Mouse (Mus musculus) adrenal gland (tissue): Measurements from ENCODE around the gene Rassf3.

Experiments used
- intact Hi-C: fragments of 180-260 bp; cut with DNase I; formaldehyde crosslinking; loops from one replicate; pipeline ENCODE4 v1.15.1; 2025
- long read RNA-seq, 2 experiments: library from polyadenylated mRNA; unstranded; transcript quantifications; one replicate each; pipeline ENCODE4 v2.0.0; 2020; ENCODE audit warnings: borderline replicate concordance in 1 of 2; ENCODE audit not compliant: insufficient replicate concordance in 1 of 2

Rassf3 gene
- long read RNA-seq, experiment 1, partial matches to known transcripts: 0 of 8 reads
- long read RNA-seq, experiment 1, other reads (novel, unspliced or antisense): 7 of 8 reads
- long read RNA-seq, experiment 2, partial matches to known transcripts: 1 of 7 reads
- long read RNA-seq, experiment 2, other reads (novel, unspliced or antisense): 6 of 7 reads

- intact Hi-C loops: loop anchor here (5.0 kb wide), 3 partner anchors 41 to 64 kb away; no protein-coding TSS in a partner anchor
Measured at GRCm38 (mm10) chr10:121476190-121476967, at the start of gene Rassf3. Gene Rassf3, minus strand, starts transcription at chr10:121476347.

GRCm38 (mm10) chr10:121520923-121521585 is 44.9 kb upstream of the Rassf3 start:
- intact Hi-C loops: no loop called here

- intact Hi-C loops: loop anchor here (5.0 kb wide), 1 partner anchor 42 kb away; the partner anchor contains the start of gene Rassf3
Measured at GRCm38 (mm10) chr10:121519710-121520109, 43.6 kb upstream of the Rassf3 start.

DNA sequence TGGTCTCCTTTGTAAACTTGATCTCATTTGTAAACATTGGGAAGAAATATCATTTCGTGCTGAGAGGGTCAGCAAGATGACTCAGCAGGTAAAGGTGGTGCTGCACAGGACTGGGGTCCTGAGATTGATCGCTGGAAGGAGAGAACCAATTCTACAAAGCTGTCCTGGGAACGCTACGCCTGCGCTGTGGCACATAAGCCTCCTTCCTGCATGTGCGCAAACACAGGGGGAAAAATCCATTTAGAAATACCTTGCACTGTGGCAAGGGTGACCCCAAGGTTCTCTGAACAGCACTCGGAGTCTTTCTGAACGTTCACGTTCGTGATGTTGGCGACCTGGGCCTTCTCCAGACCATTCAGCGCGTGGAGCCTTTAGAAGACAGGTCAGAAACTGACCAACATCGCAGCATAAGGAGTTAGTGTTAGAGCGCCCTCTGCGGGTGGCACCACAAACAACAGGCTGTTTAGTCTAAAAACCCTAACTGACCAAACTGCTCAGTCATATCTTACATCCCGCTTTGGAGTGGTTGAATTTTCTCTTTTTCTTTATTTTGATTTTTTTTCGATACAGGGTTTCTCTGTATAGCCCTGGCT is 40.0 kb upstream of the Rassf3 start:
- intact Hi-C loops: loop anchor here (2.0 to 5.0 kb wide), 2 partner anchors 39 to 107 kb away; partner anchors contain the start of gene Rassf3

DNA sequence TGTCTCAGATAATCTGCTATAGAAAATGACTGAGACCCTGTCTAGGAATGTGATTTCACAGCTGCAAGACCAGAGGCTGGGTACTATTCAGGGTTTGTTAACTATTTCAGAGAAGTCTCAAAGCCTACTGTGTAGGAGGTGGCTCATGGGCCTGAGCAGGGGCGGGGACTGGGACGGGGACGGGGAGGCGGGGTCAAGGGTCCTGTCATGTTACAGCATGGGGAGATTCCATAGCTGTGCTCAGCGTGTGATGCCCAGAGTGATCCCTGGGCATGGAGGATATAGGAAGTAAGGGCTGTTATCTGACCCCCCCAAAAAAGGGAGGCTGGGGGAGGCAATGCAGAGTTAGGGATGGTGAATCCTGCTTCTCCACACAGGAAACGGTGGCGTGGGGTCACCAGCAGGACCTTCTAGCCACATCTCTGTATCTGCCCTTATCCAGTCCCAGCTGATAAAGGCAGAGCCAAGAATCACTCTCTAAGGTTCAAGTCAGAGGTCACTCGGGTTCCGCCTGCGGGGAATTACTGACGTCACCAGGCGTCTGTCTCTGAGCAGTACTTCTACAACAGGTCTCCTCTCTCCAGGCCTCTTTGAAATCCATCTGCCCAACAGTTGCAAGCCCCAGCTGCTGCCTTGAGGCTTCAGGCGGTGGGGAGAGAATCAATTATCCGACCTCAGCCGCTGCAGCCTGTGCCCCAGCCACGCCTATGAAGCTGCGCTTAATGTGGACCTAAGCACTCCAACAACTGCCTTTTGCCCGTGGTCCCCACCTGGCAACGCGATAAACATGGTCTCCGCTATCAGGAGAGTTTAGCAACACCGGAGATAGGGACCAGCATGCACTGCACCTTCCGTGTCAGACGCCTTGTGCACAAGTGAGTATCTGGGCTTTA is 33.9 kb upstream of the Rassf3 start:
- intact Hi-C loops: no loop called here

DNA sequence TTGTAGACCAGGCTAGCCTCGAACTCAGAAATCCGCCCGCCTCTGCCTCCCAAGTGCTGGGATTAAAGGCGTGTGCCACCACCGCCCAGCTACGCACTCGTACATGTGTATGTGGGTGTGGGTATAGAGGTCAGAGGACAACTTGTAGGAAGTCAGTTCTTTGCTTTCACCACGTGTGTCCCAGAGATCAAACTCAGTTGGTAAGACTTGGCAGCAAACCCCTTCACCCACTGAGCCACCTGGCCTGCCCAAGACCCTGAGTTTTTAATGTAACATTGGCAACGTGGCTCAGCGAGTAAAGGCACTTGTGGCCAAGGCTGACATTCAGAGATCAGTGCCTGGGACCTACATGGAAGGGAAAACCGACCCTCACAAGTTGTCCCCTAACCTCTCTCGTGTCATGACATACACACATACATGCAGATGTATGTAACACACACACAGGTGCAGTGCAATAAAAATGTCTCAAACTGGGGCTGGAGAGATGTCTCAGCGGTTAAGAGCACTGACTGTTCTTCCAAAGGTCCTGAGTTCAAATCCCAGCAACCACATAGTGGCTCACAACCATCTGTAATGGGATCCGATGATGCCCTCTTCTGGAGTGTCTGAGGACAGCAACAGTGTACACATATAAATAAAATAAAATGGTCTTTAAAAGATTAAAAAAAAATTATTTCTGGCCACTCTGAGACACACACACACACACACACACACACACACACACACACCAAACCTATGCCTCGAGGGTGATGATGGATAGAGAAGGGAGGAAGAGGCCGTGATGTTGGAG is 31.8 kb upstream of the Rassf3 start:
- intact Hi-C loops: no loop called here

GRCm38 (mm10) chr10:121506731-121507583 is 30.8 kb upstream of the Rassf3 start:
- intact Hi-C loops: no loop called here

- intact Hi-C loops: no loop called here
Measured at GRCm38 (mm10) chr10:121505929-121506328, 29.8 kb upstream of the Rassf3 start.

DNA sequence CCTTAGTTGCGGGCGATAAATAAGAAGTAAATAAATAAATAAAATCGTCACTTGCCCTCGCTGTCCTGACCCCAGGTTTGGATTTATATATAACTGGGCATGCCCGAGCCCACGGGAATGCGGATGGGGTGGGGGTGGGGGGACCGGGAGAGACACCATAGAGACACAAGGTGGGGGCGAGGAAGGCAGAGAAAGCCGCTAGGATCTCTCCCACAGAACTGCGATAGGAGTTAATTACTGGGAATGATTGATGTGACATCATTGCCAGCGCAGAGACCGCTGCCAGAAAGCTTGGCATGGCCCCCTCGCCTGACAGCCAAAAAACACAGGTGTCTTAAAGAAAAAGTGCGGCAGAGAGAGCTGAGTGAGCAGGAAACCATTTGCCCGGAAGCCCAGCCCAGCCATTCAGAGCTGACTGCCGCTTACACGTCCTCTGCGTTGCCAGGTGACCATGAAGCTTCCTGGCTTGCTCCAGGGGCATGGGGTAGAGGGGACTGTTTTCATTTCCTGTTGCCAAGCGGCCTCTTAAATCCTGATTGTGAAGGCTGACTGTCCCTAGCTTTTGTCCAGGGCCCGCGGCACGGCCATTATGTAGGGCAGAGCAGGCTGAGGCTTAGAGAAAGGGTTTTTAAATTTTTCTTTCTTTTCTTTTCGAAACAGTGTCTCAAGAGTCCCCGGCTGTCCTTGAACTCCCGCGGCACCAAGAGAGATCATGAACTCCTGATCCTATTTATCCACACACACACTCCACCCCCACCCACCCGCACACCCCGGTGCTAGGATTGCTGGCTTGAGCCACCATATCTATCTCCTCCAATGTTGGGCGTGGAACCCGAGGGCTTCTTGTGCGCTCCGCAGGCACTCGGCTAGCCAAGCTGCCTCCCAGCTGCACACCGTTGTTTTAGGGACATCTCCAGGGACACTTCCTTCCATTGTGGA is 29.1 kb upstream of the Rassf3 start:
- intact Hi-C loops: no loop called here

- intact Hi-C loops: no loop called here
Measured at GRCm38 (mm10) chr10:121501160-121501559, 25.0 kb upstream of the Rassf3 start.

DNA sequence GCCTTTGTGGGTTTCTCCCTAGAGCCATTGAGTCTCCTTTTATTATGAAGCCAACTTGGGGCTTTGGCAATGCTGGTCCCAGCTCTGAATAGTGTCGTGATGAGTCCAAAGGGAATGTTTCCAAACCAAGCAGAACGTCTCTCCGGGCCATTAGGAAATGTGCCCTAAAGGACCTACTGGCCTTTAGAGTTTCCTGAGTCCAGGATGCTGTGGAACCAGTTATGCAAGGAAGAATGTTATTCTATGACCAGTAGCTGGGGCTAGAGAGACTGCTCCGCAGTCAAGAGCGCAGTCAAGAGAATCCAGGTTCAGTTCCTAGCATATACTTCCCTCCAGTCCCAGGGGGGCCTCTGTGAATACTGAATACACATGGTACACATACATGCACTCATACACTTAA is 23.9 kb upstream of the Rassf3 start:
- intact Hi-C loops: no loop called here

- intact Hi-C loops: no loop called here
Measured at GRCm38 (mm10) chr10:121499063-121499462, 22.9 kb upstream of the Rassf3 start.

DNA sequence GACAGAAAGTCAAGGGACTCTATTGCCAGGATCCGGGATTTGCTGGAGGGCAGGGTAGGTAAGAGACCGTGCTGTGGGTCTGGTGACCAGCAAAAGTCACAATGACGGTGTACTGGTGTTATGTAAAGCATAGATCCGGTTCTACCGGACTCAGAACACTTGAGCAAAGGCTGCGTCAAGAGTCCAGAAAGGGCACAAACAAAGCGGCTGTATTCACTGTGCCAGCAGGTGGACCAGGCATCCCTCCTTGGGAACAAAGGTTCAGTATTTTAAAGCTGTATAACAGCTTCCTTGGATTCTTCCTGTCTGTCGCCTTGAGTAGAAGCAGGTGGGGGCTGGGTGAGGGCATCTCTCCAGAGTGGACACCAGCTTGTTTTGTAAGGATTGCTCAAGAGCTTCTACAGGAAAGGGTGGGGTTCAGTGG is 22.3 kb upstream of the Rassf3 start:
- intact Hi-C loops: no loop called here

- intact Hi-C loops: no loop called here
Measured at GRCm38 (mm10) chr10:121497968-121498367, 21.8 kb upstream of the Rassf3 start.

DNA sequence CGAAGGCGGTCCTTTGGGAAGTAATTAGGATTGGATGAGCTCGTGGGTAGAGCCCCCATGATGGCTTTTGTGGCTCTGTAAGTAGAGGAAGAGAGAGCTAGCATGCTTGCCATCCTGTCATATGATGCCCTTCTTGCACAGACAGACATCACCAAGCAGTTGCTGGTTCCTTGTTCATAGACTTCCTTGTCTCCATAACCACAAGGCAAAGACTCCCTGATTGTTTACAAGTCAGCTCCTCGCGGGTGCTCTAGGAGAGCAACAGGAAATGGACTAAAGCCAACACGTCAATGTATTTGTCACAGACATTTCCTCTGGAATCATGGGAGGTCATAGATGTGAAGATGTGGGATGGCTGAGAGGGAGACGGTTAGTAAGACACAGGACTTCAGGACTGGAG is 20.5 kb upstream of the Rassf3 start:
- intact Hi-C loops: no loop called here

- intact Hi-C loops: no loop called here
Measured at GRCm38 (mm10) chr10:121494163-121494425, 17.9 kb upstream of the Rassf3 start.

- intact Hi-C loops: no loop called here
Measured at GRCm38 (mm10) chr10:121493374-121494162, 17.4 kb upstream of the Rassf3 start.
